Mouse (Mus musculus) yolk sac, embryonic 10.5 days (tissue): Measurements from ENCODE around the gene Ssh2.
A peak's percentile ranks its signal among the peaks of the same experiment; 100 is the strongest.

ENCODE experiments used
- DNase-seq: peaks from one replicate; pipeline ENCODE4 v3.0.0-alpha.2; 2017; ENCODE audit warnings: low spot score

Gene Ssh2

DNA sequence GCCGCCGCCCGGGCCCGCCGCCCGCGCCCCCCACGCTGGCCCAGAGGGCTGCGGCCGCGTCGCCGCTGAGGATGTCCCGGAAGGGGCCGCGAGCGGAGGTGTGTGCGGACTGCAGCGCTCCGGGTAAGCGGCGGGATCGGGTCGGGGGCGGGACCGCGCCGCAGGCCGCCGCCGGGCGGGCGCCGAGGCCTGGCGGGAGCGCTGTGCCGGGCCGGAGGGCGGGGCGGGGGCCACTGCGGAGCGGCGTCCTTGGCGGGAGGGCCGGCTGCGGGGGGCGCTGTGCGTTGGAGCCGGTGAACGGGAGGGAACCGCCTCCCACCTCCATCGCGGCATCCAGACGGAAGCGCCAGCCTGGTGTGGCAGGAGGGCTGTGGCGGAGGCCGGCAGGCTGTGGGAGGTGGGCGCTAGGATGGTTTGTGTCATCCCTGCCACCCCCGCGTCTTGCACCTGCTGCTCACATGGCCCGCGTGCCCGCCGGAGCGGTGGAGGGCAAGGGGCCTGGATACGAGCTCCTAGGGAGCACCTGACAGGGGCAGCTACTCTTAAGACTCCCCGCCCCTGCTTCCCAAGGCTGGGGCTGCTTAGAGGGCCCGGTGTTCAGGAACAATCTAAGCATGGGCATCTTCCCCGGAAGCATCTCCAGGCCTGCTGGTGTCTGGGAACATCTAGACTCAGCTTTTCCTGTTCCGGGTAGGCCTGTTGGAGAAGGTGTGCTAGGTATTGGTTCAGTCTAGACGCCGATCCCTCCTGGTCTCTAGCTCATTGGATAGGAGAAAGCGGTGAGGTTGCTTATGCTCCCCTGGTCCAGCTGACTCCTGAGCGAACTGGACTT lies 277.6 kb downstream of the Ssh2 start, which contains the start of gene Git1:
Git1 (plus strand) TSS at position 51 of the 832 bp plus-strand sequence.
- DNase-seq, result peak; percentile 58

DNA sequence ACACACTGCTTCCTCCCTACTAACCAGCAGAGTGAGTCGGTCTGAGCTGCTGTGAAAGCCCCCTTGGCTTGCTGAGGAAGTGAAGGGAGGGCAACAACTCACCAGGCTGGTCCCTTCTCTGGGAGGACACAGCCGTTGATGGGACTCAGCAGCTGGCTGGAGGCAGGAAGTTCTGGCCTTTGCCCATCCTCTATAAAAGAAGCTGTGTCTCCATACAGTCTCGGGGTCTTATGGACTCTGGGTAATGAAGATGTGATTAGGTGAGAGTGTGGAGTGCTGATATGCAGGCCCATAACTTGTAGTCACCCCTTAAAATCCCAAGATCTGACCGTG lies 278.2 kb downstream of the Ssh2 start:
- no peak for DNase-seq

DNA sequence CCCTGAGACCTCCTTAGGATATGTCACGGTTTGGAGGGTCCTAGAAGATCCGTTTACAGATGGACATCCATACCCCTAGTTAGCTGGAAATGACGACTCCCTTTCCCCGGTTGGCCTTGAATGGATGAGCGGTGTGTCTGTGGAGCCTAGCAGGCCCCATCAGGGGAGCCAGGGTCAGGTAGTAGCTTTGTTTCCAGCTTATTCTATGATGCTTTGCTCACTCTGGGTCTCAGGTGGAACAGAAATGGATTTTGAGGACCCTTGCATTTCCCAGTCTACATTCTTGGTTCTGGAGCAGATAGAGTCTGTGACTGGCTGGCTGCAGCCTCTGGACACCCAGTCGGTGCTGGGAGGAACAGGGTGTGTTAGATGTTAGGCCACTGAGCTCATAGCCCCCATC lies 278.7 kb downstream of the Ssh2 start:
- DNase-seq, result no peak

DNA sequence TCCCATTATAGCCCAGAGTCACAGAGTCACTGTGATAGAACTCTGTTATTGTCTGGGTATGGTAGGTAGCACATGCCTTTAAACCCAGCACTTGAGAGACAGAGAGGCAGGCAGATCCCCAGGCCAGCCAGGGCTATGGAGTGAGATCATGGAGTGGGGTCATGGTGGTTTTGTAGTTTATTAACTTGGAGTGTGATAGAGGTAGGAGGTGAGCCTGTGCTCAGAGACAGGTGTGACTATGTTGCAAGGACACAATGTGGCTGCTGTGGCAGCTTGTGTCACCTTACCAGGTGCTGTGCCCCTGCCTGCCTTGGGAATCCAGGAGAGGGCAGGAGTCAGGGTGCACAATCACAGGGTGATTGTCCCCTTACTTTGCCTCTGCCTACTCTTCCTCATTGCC lies 279.4 kb downstream of the Ssh2 start:
- peak; percentile 55 for DNase-seq

DNA sequence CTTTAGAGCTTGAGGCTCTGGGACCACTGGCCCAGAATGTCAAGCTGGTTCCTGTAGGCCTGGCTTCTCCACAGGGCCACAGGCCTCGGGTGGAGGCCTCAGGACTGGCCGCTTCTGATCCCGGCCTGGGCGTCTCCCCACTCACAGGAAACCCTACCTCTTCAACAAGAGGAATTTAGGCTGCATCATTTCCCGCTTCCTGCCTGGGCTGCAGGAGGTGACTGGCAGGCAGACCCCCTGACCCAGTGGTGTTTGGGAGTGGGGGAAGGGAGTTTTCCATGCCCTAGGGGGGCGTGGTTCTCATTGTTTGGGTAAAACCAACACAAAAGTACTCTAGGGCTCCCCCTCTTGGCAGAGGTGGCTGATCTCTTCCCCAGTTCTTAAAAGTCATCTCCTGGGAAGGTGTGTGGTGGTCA lies 281.3 kb downstream of the Ssh2 start:
- DNase-seq, result peak; percentile 77

DNA sequence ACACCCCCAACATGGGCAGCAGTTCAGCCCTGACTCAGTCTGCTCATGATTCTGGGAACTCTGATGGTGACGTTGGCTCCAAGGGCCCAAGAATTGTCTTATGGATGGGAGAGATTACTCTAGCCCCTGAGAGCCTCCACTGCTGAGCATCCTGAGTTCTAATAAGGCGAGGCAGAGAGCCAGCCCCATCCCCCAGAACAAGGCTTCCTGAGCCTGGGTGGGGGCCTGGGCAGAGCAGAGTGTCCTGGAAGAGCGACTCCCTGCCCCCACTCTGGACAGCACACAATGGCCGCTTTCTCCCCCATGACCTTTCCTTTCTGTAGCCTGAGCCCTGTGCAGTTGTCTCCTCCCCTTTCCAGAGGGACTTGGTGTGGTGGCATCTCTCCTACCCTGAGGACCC lies 281.8 kb downstream of the Ssh2 start:
- no peak for DNase-seq

DNA sequence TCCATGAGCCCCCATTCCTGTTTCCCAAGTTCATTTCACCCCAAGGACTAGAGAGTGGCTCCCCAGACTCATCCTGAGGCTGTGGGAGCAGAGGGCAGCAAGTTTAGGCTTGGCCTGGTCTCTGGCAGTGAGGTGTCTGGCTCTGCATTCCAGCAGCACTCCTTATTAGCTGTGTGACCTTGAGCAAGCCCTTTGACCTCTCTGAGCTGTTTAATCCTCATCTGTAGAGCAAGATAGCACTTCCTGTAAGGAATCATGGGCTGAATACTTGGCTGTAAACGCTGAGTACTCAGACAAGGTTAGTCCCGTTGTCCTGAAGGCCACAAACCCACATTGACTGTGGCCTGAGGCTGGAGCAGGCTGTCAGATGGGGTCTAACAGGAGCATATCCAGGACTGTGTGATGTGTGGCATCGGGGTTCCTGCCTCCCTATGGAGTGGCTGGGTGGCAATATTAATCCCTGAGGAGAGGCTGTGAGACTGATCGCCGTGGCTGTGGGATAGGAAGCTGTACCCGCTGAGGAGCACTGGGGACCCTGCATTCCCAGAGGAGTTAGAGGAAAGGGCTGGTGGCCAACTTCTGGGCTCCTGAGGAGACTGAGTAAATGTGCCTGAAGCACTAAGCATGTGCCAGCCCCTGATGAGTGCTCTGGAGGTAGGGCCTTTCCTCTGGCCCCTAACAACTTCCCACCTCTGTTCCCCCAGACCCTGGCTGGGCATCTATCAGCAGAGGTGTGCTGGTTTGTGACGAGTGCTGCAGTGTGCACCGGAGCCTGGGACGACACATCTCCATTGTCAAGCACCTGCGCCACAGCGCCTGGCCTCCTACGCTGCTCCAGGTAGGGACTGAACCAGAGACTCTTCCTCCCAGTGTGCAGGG lies 282.4 kb downstream of the Ssh2 start:
- DNase-seq, result peak; percentile 86

DNA sequence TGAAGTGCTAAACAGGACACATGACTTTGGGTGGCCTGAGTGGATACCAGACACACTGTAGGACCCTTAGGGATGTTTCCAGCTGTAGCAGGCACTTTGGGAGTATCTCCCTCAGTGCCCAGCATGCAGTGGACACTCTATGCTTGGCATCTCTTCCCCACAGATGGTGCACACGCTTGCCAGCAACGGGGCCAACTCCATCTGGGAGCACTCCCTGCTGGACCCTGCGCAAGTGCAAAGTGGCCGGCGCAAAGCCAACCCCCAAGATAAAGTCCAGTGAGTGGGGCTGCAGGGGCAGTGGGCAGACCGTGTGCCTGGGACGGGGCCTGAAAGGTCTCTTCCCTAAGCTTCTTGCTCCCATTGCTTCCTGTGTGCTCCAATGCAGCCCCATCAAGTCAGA lies 283.3 kb downstream of the Ssh2 start:
- DNase-seq, result no peak

DNA sequence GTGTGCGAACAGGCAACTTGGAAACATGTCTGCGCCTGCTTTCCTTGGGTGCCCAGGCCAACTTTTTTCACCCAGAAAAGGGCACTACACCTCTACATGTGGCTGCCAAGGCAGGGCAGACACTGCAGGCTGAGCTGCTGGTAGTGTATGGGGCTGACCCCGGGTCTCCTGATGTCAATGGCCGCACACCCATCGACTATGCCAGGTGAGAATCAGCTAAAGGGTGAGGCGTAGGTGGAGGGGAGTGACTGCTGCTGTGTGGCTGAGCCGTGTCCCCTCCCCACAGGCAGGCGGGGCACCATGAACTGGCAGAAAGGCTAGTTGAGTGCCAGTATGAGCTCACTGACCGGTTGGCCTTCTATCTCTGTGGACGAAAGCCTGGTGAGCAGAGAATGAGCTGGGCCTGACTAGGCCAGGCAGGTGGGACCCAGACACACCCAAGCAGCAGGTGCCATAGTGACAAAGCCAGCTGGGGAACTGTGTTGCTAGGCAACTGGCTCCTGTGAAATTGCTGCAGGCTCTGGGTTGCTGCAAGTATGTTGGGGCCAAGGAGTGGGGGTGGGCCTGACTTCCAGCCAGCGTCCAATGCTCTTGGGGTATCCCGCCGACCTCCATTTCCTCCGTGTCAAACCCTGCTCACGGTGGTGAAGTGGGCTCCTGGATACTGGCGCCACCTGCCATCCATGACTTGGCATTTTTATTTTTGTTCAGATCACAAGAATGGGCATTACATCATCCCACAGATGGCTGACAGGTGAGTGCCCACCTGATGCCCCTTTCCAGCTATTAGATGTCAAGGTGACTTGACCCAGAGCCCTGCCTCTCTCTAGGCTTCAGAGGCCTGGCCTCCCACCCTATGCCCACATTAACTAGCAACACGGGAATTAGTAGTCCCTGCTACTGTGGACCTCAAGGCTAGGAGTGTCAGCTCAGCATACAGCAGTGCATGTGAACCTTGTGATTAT lies 284.6 kb downstream of the Ssh2 start:
- no peak for DNase-seq

DNA sequence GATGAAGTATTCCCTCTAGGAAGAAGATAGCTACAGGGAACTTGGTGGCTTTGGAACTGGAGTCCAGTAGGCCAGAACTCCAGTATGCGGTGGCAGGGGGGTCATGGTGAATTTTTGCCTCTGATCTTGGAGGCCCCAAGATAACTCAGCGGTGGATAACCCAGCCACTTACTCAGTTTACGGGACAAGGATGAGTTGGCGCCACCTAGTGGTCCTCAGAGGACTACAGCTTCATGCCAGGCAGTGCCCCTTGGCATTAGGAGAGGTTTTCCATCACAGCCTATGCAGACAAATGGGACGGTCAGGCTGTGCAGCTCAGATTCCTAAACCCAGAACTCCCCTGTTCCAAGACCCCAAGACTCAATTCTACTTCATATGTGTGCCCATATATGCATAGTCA lies 285.3 kb downstream of the Ssh2 start:
- peak; percentile 28 for DNase-seq

DNA sequence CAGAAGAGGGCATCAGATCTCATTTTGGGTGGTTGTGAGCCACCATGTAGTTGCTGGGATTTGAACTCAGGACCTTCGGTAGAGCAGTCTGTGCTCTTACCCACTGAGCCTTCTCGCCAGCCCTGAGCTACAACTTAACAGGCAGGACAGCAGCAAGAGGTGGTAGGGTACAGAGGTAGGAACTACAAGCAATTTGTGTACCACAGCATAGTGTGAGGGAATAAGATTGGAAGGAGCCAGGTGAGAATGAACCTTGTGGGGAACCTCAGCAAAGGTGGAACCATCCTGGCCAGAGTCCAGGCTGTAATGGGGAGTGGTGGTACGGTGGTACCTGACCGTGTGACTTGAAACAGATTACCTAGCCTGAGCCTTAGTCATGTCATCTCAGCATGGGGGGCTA lies 285.9 kb downstream of the Ssh2 start:
- DNase-seq, result no peak

DNA sequence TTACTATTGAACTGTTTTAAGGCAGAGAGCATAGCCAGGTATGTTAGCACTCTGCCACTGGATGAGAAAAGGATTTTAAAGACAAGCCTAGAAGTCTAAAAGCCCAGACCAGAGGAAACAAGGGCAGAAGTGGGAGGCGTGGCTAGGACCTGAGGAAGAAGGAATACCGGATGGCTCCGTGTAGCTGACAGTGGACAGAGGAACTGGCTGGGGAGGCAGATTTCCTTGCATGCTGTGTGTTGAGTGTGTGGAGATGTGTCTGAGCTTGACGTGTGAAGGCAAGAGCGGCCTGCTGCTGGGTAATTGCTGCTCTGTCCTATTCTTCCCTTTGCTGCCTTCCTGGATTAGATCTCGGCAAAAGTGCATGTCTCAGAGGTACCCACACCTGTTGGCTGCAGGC lies 286.4 kb downstream of the Ssh2 start:
- no peak for DNase-seq

DNA sequence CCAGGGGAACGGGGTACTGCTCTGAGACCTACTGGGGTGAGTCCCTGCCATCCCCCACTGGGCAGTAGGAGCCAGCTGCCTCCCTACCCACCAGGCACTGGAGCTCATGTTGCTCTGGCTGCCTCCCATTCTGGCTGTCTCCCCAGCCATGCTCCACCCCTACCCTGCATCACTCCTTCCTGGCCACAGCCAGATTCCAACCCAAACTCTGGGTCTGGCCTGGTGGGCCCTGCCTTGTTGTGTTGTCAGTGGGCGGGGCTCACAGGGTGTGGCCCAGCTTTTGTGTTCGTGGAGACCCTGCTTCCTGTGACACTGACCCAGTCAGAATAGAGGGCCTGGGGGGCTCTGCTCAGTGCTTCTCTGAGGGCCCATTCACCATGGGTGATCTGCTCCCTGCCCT lies 287.4 kb downstream of the Ssh2 start:
- DNase-seq, result no peak

DNA sequence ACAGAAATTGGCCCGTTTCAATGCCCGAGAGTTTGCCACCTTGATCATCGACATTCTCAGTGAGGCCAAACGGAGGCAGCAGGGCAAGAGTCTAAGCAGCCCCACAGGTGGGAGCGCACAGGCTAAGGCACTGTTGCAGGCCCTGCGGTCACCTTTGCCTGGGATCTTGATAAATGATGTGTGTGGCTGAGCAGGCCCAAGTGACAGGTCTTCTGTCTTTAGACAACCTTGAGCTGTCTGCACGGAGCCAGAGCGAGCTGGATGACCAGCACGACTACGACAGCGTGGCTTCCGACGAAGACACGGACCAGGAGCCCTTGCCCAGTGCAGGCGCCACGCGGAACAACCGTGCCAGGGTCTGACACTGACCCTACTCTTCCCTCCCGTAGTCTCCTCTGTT lies 288.3 kb downstream of the Ssh2 start:
- DNase-seq, result no peak

DNA sequence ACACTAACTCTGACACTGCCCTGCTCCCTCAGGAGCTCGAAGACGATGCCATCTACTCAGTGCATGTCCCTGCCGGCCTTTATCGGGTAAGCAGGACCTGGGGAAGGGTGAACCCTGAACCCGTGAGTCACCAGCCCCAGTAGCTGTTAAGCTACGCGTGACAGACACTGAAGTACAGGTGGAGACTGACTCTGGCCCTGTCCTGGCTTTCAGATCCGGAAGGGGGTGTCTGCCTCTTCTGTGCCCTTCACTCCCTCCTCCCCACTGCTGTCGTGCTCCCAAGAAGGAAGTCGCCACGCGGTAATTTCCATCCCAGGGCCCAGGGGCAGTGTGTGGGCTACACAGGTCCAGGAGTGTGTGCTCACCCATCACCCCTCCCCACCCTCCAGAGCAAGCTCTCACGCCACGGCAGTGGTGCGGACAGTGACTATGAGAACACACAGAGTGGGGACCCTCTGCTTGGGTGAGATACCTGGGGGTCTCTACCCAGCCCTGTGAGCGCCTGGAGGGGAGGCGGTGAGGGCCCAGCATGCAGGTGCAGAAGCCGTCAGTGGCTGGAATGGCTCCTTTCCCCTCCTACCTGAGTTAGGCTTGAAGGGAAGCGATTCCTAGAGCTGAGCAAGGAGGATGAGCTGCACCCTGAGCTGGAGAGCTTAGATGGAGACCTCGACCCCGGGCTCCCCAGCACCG lies 289.3 kb downstream of the Ssh2 start:
- peak; percentile 32 for DNase-seq

DNA sequence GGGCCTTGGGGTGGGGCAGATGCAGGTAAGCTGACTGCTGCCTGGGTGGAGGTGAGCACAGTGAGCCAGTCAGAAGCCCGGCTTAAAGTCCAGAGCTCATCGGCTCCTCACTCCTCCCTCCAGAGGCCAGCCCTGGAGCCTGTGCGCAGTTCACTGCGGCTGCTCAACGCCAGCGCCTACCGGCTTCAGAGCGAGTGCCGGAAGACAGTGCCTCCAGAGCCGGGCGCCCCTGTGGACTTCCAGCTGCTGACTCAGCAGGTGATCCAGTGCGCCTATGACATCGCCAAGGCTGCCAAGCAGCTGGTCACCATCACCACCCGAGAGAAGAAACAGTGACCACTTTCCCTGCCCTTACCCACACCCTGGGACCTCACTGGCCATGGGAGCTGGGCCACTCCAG lies 290.2 kb downstream of the Ssh2 start:
- peak; percentile 87 for DNase-seq

DNA sequence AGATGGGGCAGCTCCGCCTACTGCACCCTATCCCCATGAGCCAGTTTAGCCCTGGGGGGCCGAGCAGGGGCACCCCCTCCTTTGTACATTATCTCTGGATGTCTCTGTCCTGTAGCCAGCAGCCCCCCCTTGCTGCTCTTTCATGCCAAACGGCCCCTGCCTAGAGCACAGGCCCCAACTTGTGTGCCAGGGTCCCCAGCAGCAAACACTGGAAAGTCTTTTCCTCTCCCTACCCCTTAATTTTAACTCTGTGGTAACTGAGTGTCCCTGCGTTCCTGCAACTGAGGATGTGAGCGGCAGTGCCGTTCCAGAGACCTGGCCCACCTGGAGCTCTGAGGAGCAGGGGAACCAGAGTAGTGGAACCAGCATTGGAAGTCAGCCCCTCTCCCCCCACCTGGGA lies 290.9 kb downstream of the Ssh2 start:
- no peak for DNase-seq

DNA sequence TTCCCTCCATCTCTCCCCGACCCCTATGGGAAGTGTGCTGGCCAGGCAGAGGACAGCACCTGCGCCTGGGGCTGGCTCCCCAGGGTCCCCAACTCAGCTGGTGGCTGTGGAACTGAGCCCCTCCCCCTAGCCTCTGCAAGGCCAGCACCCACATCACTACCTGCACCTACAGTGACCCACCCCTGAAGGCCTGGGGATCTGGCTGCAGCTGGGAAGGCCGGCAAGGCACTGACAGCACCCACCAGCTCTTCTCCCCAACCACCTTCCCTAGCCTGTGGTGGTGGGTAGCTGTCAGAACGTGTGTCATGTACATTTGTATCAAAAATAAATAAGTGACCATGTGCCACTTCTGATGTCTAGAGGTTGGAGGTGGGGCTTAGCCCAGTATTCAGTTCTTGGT lies 291.3 kb downstream of the Ssh2 start:
- no peak for DNase-seq

DNA sequence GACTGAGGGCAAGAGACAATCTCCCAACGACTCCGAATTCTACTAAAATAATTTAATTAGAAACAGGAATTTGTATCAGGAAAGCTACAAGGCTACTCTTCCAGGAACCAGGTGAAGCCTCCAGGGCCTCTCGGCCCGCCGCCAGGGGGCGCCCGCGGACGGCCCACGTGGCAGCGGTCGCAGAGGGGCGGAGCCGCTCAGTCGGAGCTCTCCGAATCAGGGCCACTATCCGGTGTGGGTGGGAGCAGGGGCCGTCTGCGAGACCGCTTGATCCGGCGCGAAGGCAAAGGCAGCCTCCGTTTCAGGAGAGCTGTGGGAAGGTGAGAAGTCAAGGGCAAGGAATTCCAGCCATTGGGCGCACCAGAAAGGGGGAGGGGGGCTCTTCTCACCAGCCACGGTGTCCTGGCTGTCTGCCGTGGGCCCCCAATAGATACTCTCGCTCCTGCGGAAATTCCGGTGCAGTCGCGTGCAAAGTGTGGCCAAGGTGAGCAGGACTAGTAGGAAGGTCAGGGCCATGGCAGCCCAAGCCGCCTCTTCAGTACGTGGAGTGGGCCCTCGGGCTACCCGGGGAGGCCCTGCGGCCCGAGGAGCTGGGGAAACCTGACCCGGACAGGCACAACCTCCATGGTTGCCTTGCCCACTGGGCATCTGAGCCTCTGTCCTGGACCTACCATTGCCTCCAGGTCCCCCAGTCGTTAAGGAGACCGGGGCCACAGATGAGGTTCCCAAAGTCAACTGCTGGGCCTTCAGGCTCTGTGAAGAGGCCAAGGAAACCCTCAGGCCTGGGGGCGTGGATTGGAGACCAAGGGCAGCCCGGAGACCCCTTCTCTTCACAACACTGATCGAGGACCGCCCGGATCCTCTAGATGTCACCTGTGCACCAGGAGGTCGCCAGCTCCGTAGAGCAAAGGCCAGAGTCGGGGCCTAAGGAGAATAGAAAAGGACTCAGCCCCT lies 292.3 kb downstream of the Ssh2 start:
- DNase-seq, result peak; percentile 78
